Mouse (Mus musculus) G1E (cell line): ENCODE results near the gene Sbno2.

ENCODE experiments used
- CTCF ChIP-seq: IDR thresholded peaks from 2 replicates; pipeline ENCODE4 v1.5.1; 2012; ENCODE audit warnings: low read depth, low read length, inconsistent platforms, mixed read lengths
- GATA2 ChIP-seq: IDR thresholded peaks from 2 replicates; pipeline ENCODE4 v1.6.1; 2012; ENCODE audit warnings: low read depth, low read length, inconsistent platforms, borderline replicate concordance
- POLR2AphosphoS5 ChIP-seq: IDR thresholded peaks from 2 replicates; pipeline ENCODE4 v1.6.1; 2012; ENCODE audit warnings: low read depth, low read length, inconsistent platforms; ENCODE audit not compliant: insufficient replicate concordance

DNA sequence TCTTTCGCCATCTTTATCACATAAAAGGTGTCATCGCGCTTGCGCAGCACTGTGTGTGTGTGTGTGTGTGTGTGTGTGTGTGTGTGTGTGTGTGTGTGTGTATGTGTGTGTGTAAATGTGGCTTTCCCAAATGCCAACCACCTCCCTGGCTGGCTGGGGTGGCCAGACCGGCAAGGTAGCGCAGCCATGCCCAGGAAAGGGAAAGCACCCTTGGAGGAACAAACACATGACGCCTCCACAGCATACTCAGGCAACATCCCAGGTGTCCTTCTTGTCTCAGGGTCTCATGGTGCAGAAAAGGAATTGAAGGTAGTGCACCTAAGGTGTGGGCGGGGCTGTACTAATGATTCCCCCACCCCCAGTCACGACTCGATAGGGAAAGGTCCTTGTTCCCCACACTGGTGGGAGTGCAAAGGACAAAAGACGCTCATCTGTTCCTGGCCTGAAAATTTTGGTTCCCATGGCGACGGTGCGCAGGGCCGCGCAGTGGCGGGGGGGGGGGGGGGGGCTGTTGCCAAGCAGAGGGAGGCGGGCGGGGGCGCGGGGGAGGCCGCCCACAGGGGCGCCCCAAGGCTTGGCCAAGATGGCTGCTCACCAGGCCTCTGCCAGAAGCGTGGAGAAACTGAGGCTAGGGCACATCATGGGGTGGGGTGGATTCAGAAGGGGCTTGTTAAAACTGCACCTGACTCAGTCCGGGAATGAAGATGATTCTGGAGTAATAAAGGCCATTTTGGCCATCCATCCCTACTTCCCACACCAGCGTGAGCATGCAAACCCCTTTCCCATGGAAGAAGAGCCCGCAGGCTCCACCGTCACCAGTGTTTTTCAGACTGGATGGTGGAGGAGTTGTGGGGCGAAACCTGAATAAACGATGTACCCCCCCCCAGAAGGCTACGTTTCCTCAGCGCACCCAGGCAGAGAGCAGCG, 32.5 kb upstream of the Sbno2 start:
- TF ChIP-seq CTCF = no peak
- no peak for TF ChIP-seq POLR2AphosphoS5
- TF ChIP-seq GATA2 = no peak
